Mouse (Mus musculus) c-Kit-negative CD71-positive TER-119-positive erythroid progenitor cells, embryonic 14.5 days (primary cell): ENCODE results near the gene Nat8f2.

ENCODE experiments used
- DNase-seq: peaks from one replicate; pipeline ENCODE4 v3.0.0-alpha.2; 2013; ENCODE audit warnings: low read depth, low spot score

Nat8f2 gene

DNA sequence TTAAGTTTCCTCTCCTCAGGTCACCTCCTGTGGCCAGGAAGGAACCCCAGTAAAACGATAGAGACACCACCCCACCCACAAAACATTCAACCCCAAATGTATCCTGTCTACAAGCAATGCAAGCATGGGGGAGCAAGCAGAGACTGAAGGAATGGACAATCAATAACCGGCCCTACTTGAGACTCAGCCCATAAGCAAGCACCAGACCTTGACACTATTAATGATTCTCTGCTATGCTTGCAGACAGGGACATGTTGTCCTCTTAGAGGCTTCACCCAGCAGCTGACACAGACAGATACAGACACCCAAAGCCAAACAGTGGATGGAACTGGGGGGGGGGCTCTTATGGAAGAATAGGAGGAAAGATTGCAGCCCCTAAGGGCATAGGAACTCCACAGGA is 43.1 kb downstream of the Nat8f2 start:
- no peak for DNase-seq

DNA sequence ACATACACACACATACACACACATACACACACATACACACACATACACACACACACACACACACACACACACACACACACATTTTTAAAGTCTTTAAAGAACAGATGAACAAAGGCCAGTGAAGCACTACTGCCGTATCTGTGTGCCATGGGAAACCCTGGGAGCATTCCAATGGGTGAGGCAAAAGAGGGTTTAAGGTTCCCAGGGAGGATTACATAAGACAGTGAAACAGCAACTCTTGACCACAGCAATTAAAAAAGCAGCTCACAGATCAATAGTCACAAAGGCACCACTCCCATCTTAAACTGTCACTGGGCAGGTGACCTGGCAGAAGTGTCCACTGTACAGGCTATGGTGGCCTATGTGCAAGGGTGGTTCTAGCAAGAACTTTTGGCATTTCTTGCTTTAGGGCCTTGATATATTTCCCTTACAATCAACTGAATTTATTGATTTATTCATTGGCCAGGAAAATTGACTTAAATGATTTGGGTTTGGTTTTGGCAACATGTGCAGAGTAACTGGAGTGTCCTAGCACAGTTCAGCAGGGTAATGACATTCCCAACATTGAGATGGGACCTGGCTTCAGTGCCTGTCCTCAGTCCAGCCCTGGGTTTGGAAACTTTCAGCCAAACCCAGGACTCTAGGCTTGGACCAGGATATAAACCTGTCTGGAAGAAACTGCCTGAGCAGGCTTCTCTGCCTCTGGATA is 45.4 kb downstream of the Nat8f2 start:
- no peak for DNase-seq

DNA sequence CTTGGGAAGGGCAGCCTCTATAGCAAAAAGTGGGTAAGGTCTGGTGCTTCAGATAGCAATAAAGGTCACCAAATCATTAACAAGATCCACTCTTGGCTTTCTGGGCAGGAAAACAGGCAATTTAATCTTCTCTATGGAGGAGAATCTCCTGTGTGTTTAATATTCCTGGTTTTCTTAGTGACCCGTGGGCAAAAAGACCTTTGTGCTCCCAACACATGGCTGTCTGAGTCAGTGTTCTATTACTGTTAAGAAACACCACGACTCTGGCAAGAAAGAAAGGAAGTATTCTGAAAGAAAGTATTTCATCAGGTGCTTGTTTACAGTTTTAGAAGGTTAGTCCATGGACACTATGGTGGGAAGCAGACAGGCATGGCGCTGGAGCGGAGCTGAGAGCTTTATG is 46.7 kb downstream of the Nat8f2 start:
- no peak for DNase-seq

GRCm38 (mm10) chr6:85820837-85821236 is 48.1 kb downstream of the Nat8f2 start, which contains the start of the genes Nat8f6 and Nat8f5:
TSS of gene Nat8f6 (minus strand) at chr6:85820954.
TSS of gene Nat8f5 (minus strand) at chr6:85820972.
- DNase-seq, result no peak

- DNase-seq, result no peak
These were observed 50.6 kb downstream of the Nat8f2 start for GRCm38 (mm10) chr6:85818338-85818737.
